Mouse (Mus musculus): Measurements from ENCODE around the gene Fam155a. TPM values are rescaled to one million over a fixed set of nuclear protein-coding genes. Genes with fewer than 3 reads are reported as not detected.

The Fam155a gene
- total and polyA plus RNA-seq, 3 experiments: not detected

GRCm38 (mm10) chr8:9402393-9402792 is 368.6 kb downstream of the Fam155a start:
- in situ Hi-C loops (cut with MboI; ENCODE audit: low pct_ligation_motif_present, low pct_unique_long_range_greater_than_20kb, low sequenced_read_pairs): no loop called here
- Histone ChIP-seq H3K79me2 (replicated peaks; ENCODE audit: control insufficient read depth, extremely low read depth, insufficient read depth, poor library complexity, severe bottlenecking) (no peaks in the 10 kb centered on the region), H3K4me2 (ENCODE audit: insufficient read depth, low read depth, poor library complexity, severe bottlenecking) (no peak overlapping the region), H3K9me3 (replicated peaks; ENCODE audit: low read length) (peaks cover 58% of the 10 kb centered on the region), H3K36me3 (replicated peaks in 1 of 2; ENCODE audit: control insufficient read depth in 1 of 2, insufficient read depth in 1 of 2, low read length in 1 of 2) (no peaks in the 10 kb centered on the region), H3K27ac (ENCODE audit: insufficient read depth, low read depth) (no peak overlapping the region), H3K9ac (ENCODE audit: insufficient read depth, low read depth) (no peak overlapping the region), H3K27me3 (replicated peaks) (no peaks in the 10 kb centered on the region), H3K4me1 (ENCODE audit: control insufficient read depth in 1 of 2, insufficient read depth in 2 of 2) (no peaks in the 10 kb centered on the region), H3K4me3 (replicated peaks in 1 of 3; ENCODE audit: low read depth in 2 of 3, low read length in 2 of 3, poor library complexity in 1 of 3) (no peak overlapping the region)
- dilution Hi-C loops (cut with MboI; ENCODE audit: extremely low pct_ligation_motif_present, extremely low pct_unique_long_range_greater_than_20kb, low sequenced_read_pairs): no loop called here
- TF ChIP-seq HCFC1 (IDR thresholded peaks at IDR 0.05; ENCODE audit: low read depth, low read length) (no peak), SMC3 (IDR thresholded peaks at IDR 0.05; ENCODE audit: low read depth, low read length) (no peak)
- no peak for DNase-seq (ENCODE audit: extremely low read depth)

DNA sequence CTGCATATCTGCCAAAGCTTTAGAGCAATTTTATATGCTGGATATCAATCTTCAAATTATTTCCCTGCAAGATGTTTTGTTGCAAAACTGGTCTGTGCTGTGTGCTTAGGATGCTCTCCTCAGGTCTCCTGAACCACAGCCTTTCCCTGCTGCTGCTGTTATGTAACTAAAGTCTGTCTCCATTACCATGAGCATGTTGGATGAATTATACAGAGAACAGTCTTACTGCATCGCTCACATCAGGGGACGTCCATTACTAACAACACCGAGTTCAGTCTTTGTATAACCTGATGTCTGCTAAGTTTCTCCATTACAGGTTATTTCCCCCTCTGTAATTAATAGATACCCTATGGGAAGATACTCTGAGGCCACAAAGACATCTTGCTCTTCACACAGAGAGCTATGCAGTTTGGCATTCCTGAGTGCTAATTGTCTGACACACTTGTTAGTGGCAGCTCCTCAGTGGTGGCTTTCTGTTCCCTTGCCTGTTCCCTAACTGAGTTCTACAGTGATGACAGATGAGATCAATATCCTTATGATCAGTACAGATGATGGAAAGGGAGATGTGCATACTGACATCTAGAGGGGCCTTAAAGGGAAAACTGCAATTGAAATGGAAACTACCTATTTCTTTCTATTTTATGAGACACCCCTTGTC is 372.2 kb downstream of the Fam155a start:
- no peak overlapping the region for H3K27ac ChIP-seq (ENCODE audit: insufficient read depth, low read depth)
- H3K4me3 ChIP-seq (replicated peaks in 1 of 3; ENCODE audit: low read depth in 2 of 3, low read length in 2 of 3, poor library complexity in 1 of 3): no peak overlapping the region
- TF ChIP-seq MYC (IDR thresholded peaks at IDR 0.05; ENCODE audit: low read depth, low read length) (no peak), RCOR1 (conservative IDR thresholded peaks at IDR 0.05; ENCODE audit: low read depth, low read length) (no peak), BHLHE40 (IDR thresholded peaks at IDR 0.05; ENCODE audit: low read depth, low read length) (no peak), MAZ (IDR thresholded peaks at IDR 0.05; ENCODE audit: low read depth, low read length) (no peak), MXI1 (IDR thresholded peaks at IDR 0.05; ENCODE audit: low read depth, low read length) (no peak), MEF2A (IDR thresholded peaks at IDR 0.05; ENCODE audit: borderline replicate concordance, low read depth, low read length) (no peak), NELFE (IDR thresholded peaks at IDR 0.05; ENCODE audit: low read depth, low read length) (no peak), ZKSCAN1 (IDR thresholded peaks at IDR 0.05; ENCODE audit: borderline replicate concordance, low read depth, low read length) (no peak), JUND (conservative IDR thresholded peaks at IDR 0.05; ENCODE audit: low read depth, low read length) (no peak), ETS1 (conservative IDR thresholded peaks at IDR 0.05; ENCODE audit: low read depth, low read length) (no peak), EP300 (IDR thresholded peaks at IDR 0.05; ENCODE audit: low read length) (no peak), SIN3A (IDR thresholded peaks at IDR 0.05; ENCODE audit: low read length) (no peak), JUN (IDR thresholded peaks at IDR 0.05; ENCODE audit: insufficient read depth, low read depth, low read length) (no peak), NRF1 (IDR thresholded peaks at IDR 0.05; ENCODE audit: low read depth, low read length) (no peak), TBP (conservative IDR thresholded peaks at IDR 0.05; ENCODE audit: low read depth, low read length) (no peak), ZC3H11A (IDR thresholded peaks at IDR 0.05; ENCODE audit: low read depth, low read length) (no peak), PAX5 (IDR thresholded peaks at IDR 0.05; ENCODE audit: low read length) (no peak), HCFC1 (IDR thresholded peaks at IDR 0.05; ENCODE audit: low read depth, low read length) (no peak)
- in situ Hi-C loops (cut with MboI; ENCODE audit: low pct_ligation_motif_present, low pct_unique_long_range_greater_than_20kb, low sequenced_read_pairs) (no loop called here), dilution Hi-C loops (cut with MboI; ENCODE audit: extremely low pct_ligation_motif_present, extremely low pct_unique_long_range_greater_than_20kb, low sequenced_read_pairs) (no loop called here)
- DNase-seq (ENCODE audit: extremely low read depth): no peak
- H3K9ac ChIP-seq (ENCODE audit: insufficient read depth, low read depth): no peak overlapping the region
- no peaks in the 10 kb centered on the region for H3K27me3 ChIP-seq (replicated peaks)
- H3K36me3 ChIP-seq (replicated peaks in 1 of 2; ENCODE audit: control insufficient read depth in 1 of 2, insufficient read depth in 1 of 2, low read length in 1 of 2): no peaks in the 10 kb centered on the region
- no peaks in the 10 kb centered on the region for H3K79me2 ChIP-seq (replicated peaks; ENCODE audit: control insufficient read depth, extremely low read depth, insufficient read depth, poor library complexity, severe bottlenecking)
- H3K4me1 ChIP-seq (ENCODE audit: control insufficient read depth in 1 of 2, insufficient read depth in 2 of 2): no peaks in the 10 kb centered on the region
- H3K9me3 ChIP-seq (replicated peaks; ENCODE audit: low read length): peaks cover 56% of the 10 kb centered on the region
- H3K4me2 ChIP-seq (ENCODE audit: insufficient read depth, low read depth, poor library complexity, severe bottlenecking): no peak overlapping the region
